Mouse (Mus musculus): ENCODE measurements around the gene Kcnd1. TPM values are rescaled to one million over a fixed set of nuclear protein-coding genes. Genes with fewer than 3 reads are reported as not detected.

Gene Kcnd1
- polyA plus RNA-seq, 1 experiment from 2014 or later, result 0.84 TPM

DNA sequence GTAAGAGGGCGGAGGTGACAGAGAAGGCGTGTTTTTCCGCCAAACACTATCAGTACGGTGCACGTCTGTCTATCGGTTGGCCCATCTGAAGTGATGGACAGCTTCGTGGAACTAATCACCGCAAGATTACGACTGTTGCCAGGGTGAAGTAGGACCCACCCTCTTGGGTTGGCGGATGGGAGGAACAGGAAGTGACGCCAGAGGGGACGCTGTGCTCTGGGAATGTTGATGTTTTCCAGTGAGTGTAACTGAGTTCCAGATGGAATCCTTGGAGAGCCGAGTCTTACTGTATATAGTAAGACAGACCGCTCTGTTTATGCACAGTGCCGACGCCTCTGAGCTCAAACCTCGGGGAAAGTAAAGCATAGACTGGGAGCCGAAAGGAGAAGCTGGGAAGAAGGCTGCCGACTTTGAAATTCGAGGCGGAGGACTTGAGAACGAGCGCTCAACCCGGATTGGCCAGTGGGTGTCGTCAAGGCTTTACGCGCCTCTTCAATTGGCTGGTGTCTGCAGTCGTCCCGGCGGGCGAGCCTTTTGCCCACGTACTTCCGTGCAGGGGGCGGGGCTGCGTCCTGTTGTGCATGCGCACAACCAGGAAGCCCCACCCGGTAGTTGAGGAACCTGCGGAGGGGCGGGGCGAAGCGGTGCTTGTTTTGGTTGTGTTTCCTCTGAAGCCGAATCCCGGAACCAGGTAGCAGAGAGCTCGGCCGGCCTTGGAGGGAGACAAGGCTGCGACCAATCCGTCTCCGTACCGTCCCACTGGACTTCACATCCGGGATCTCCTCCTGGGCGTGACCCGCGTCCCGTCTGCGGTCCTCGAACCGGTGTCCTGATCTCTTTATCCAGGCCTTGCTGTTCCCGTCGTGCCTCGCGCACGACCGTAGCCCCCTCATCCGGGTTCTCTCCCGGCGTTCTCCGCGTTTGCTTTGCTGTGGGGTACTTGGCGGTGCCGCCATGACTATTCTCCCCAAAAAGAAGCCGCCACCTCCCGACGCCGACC, 19.4 kb downstream of the Kcnd1 start, which contains the start of gene Otud5:
TSS of gene Otud5 (plus strand) at position 202 of the 1,000 bp plus-strand sequence.
- H3K4me3 ChIP-seq (ENCODE audit: low read depth, low read length), result peak within 1 kb of the TSS; percentile 83
- no peaks in the 10 kb centered on the region for H3K9me3 ChIP-seq (ENCODE audit: control insufficient read depth, low read length)
- peak within 1 kb of the TSS; percentile 88 for H3K27ac ChIP-seq (ENCODE audit: low read depth, low read length)
- WGBS, result 9% methylated on average over 70 of the region's 74 CpGs
- peak; percentile 93 for ATAC-seq (replicated peaks; ENCODE audit: low FRiP score)
- H3K9ac ChIP-seq (ENCODE audit: low read depth, low read length), result peak within 1 kb of the TSS; percentile 79
- H3K36me3 ChIP-seq (ENCODE audit: control insufficient read depth, insufficient read depth, low read length), result no peaks in the 10 kb centered on the region
- H3K27me3 ChIP-seq (replicated peaks; ENCODE audit: control insufficient read depth, insufficient read depth, low read length), result no peaks in the 10 kb centered on the region
- H3K4me2 ChIP-seq, result peak within 1 kb of the TSS; percentile 84
- DNase-seq (ENCODE audit: low spot score), result peak; percentile 89
- H3K4me1 ChIP-seq (replicated peaks; ENCODE audit: control insufficient read depth, insufficient read depth, low read length), result peaks cover 5% of the 10 kb centered on the region

DNA sequence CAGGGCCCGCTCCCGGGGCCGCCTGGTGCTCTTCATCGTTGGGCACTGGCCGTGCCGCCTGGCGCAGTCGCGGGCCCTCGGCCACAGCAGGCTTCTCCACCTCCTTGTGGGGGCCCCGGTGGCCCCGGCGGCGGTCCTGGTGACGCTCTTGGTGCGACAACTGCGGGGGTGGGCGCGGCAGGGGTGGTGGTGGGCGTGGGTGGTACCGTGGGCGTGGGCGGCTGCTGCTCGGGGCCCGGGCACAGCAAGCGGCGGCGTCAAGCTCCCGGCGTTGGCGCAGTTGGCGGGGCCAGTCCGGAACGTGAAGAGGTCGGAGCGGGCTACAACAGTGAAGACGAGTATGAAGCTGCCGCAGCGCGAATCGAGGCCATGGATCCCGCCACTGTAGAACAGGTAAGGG, 20.2 kb downstream of the Kcnd1 start:
- Histone ChIP-seq H3K4me2 (peak overlapping the region; percentile 84), H3K4me1 (replicated peaks; ENCODE audit: control insufficient read depth, insufficient read depth, low read length) (no peaks in the 10 kb centered on the region; the same call in 1 of the 2 replicates), H3K27ac (ENCODE audit: low read depth, low read length) (peak overlapping the region; percentile 88), H3K9me3 (ENCODE audit: control insufficient read depth, low read length) (no peaks in the 10 kb centered on the region), H3K36me3 (ENCODE audit: control insufficient read depth, insufficient read depth, low read length) (no peaks in the 10 kb centered on the region), H3K27me3 (replicated peaks; ENCODE audit: control insufficient read depth, insufficient read depth, low read length) (no peaks in the 10 kb centered on the region), H3K4me3 (ENCODE audit: low read depth, low read length) (peak overlapping the region; percentile 83), H3K9ac (ENCODE audit: low read depth, low read length) (peak overlapping the region; percentile 79)
- WGBS, result 9% methylated on average over 33 of the region's 42 CpGs
- DNase-seq (ENCODE audit: low spot score), result peak; percentile 40
- ATAC-seq (replicated peaks; ENCODE audit: low FRiP score), result no peak

DNA sequence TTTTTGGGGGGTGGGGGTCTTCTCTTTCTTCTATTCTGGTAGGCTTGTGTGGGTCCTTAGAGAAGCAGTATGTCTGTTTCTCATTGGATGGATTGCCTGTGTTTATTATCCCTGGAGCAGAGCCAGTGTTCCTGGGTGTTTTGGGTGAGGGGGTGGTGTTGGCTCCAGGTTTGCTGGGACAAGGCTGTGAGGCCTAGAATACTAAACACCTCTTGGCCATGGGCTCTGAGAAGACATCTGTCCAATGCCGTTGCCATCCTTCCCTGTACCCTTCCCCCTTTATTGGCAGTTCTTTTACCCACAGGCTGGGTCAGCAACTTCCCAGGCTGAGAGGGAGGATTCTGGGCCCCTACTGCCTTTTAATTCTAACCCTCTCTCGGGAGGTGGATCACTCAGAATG, 25.8 kb downstream of the Kcnd1 start:
- no peak for DNase-seq (ENCODE audit: low spot score)

DNA sequence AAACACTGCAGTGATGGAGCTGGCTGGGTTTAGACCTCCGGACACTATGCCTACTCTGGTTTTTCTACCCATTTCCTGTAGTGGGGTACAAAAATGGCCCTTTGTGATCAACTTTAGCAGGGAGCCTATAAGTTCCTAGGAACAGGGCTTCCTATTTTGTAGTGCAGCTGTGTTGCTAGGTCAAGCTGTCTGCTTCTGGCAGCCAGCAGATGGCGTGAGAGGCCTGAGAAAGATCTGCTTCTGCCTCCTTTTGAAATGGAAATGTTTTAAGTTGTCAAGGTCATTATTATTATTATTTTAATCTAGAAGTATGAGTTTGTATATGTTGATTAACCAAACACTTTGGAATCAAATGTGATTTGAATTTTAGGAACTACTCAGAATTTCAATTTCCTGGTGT, 32.5 kb downstream of the Kcnd1 start:
- Histone ChIP-seq H3K9me3 (ENCODE audit: control insufficient read depth, low read length) (no peaks in the 10 kb centered on the region), H3K4me3 (ENCODE audit: low read depth, low read length) (no peak overlapping the region), H3K36me3 (ENCODE audit: control insufficient read depth, insufficient read depth, low read length) (no peaks in the 10 kb centered on the region; the same call in 1 of the 2 replicates), H3K4me1 (replicated peaks; ENCODE audit: control insufficient read depth, insufficient read depth, low read length) (no peaks in the 10 kb centered on the region; the same call in 1 of the 2 replicates), H3K27me3 (replicated peaks; ENCODE audit: control insufficient read depth, insufficient read depth, low read length) (no peaks in the 10 kb centered on the region), H3K9ac (ENCODE audit: low read depth, low read length) (no peak overlapping the region), H3K4me2 (no peak overlapping the region), H3K27ac (ENCODE audit: low read depth, low read length) (no peak overlapping the region)
- 37% methylated on average over 2 of the region's 2 CpGs for WGBS
- ATAC-seq (replicated peaks; ENCODE audit: low FRiP score) (no peak), DNase-seq (ENCODE audit: low spot score) (no peak)

More for the DNA sequence above, 25.8 kb downstream of the Kcnd1 start:
- no peak for ATAC-seq (replicated peaks; ENCODE audit: low FRiP score)
- no peak overlapping the region for H3K4me2 ChIP-seq
- no peaks in the 10 kb centered on the region; the same call in 1 of the 2 replicates for H3K36me3 ChIP-seq (ENCODE audit: control insufficient read depth, insufficient read depth, low read length)
- no peak overlapping the region for H3K4me3 ChIP-seq (ENCODE audit: low read depth, low read length)
- 69% methylated on average over 2 of the region's 2 CpGs for WGBS
- no peaks in the 10 kb centered on the region; the same call in 1 of the 2 replicates for H3K4me1 ChIP-seq (replicated peaks; ENCODE audit: control insufficient read depth, insufficient read depth, low read length)
- no peak overlapping the region for H3K27ac ChIP-seq (ENCODE audit: low read depth, low read length)
- no peaks in the 10 kb centered on the region for H3K27me3 ChIP-seq (replicated peaks; ENCODE audit: control insufficient read depth, insufficient read depth, low read length)
- H3K9ac ChIP-seq (ENCODE audit: low read depth, low read length), result no peak overlapping the region
- no peaks in the 10 kb centered on the region for H3K9me3 ChIP-seq (ENCODE audit: control insufficient read depth, low read length)

DNA sequence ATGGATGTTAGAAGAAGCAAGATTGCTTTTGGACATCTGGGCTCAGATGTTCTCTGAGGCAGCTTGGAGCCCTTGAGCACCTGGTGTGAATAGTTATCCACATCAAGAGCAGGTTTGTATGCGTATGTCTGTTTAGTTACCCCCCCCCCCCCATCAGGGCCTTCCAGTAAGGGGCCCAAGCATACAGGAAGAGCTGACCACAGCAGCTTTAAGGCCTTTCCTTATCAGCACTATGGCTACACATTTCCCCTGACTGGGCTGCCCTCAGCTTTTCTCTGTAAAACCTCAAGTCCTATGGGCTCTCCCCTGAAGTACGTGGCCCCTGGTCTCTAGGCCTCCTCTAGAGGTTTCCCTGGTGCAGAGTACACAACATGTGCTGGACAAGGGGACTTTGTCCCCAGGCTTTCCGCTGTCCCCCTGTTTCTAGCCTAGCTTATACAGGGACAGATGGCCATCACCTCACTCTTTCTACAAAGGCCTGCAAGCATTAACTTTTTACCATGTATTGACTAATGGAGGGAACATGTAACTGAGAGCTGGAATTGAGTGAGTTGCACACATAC, 37.2 kb downstream of the Kcnd1 start:
- no peak overlapping the region for H3K9ac ChIP-seq (ENCODE audit: low read depth, low read length)
- no peak overlapping the region for H3K27ac ChIP-seq (ENCODE audit: low read depth, low read length)
- no peak overlapping the region for H3K4me3 ChIP-seq (ENCODE audit: low read depth, low read length)
- H3K27me3 ChIP-seq (replicated peaks; ENCODE audit: control insufficient read depth, insufficient read depth, low read length), result no peaks in the 10 kb centered on the region
- WGBS, result 44% methylated on average over 3 of the region's 3 CpGs
- H3K36me3 ChIP-seq (ENCODE audit: control insufficient read depth, insufficient read depth, low read length), result no peaks in the 10 kb centered on the region; the same call in 1 of the 2 replicates
- ATAC-seq (replicated peaks; ENCODE audit: low FRiP score) (no peak), DNase-seq (ENCODE audit: low spot score) (no peak)
- H3K9me3 ChIP-seq (ENCODE audit: control insufficient read depth, low read length), result no peaks in the 10 kb centered on the region
- H3K4me1 ChIP-seq (replicated peaks; ENCODE audit: control insufficient read depth, insufficient read depth, low read length), result peaks cover 3% of the 10 kb centered on the region
- H3K4me2 ChIP-seq, result no peak overlapping the region

DNA sequence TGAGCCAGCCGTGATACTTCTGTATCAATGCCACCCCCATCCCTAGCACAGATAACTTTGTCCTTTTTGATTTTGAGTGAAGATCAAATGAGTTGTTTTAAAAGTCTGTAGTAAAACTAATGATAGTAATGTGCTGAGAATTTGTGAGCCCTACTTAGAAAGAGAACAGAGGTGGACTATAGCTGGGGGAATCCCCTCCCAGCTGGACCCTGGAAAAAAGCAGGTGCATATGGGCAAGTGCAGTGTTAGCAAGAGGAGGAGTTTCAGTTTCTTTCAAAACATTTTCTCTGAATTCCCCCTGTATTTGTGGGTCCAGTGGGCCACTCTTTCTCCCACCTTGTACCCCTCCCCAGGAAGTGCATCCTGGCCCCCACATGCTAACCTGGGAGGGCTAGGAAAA, 41.1 kb downstream of the Kcnd1 start:
- ATAC-seq (replicated peaks; ENCODE audit: low FRiP score) (no peak), DNase-seq (ENCODE audit: low spot score) (no peak)
- no peak overlapping the region for H3K27ac ChIP-seq (ENCODE audit: low read depth, low read length)
- H3K36me3 ChIP-seq (ENCODE audit: control insufficient read depth, insufficient read depth, low read length), result no peaks in the 10 kb centered on the region; the same call in 1 of the 2 replicates
- H3K4me3 ChIP-seq (ENCODE audit: low read depth, low read length), result no peak overlapping the region
- H3K4me2 ChIP-seq, result no peak overlapping the region
- no peak overlapping the region for H3K9ac ChIP-seq (ENCODE audit: low read depth, low read length)
- H3K9me3 ChIP-seq (ENCODE audit: control insufficient read depth, low read length), result no peaks in the 10 kb centered on the region
- no peaks in the 10 kb centered on the region for H3K27me3 ChIP-seq (replicated peaks; ENCODE audit: control insufficient read depth, insufficient read depth, low read length)
- WGBS, result 81% methylated on average over 1 of the region's 1 CpGs
- H3K4me1 ChIP-seq (replicated peaks; ENCODE audit: control insufficient read depth, insufficient read depth, low read length), result peaks cover 3% of the 10 kb centered on the region

DNA sequence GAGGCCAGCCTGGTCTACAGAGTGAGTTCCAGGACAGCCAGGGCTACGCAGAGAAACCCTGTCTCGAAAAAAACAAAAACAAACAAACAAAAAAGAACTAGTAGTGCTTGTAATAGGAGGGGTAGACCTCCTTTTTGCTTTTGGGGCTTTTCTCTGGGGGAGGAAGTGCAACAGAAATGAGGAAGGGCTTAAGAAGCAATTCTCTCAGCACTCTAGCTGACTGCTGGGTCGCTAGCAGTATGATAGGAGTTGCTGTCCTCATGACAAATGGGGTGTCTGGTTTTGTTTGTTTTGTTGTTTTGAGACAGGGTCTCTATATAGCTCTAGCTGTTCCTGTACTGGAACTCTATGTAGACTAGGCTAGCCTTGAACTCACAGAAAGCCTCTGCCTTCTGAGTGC, 42.5 kb downstream of the Kcnd1 start:
- no peak overlapping the region for H3K4me3 ChIP-seq (ENCODE audit: low read depth, low read length)
- H3K9me3 ChIP-seq (ENCODE audit: control insufficient read depth, low read length), result no peaks in the 10 kb centered on the region
- no peaks in the 10 kb centered on the region for H3K27me3 ChIP-seq (replicated peaks; ENCODE audit: control insufficient read depth, insufficient read depth, low read length)
- no peak overlapping the region for H3K27ac ChIP-seq (ENCODE audit: low read depth, low read length)
- ATAC-seq (replicated peaks; ENCODE audit: low FRiP score) (no peak), DNase-seq (ENCODE audit: low spot score) (no peak)
- 69% methylated on average over 3 of the region's 3 CpGs for WGBS
- H3K4me2 ChIP-seq, result no peak overlapping the region
- H3K36me3 ChIP-seq (ENCODE audit: control insufficient read depth, insufficient read depth, low read length), result no peaks in the 10 kb centered on the region; the same call in 1 of the 2 replicates
- peaks cover 3% of the 10 kb centered on the region for H3K4me1 ChIP-seq (replicated peaks; ENCODE audit: control insufficient read depth, insufficient read depth, low read length)
- no peak overlapping the region for H3K9ac ChIP-seq (ENCODE audit: low read depth, low read length)

GRCm38 (mm10) chrX:7865343-7865742, 43.3 kb downstream of the Kcnd1 start:
- WGBS, result 50% methylated on average over 2 of the region's 2 CpGs
- H3K36me3 ChIP-seq (ENCODE audit: control insufficient read depth, insufficient read depth, low read length), result no peaks in the 10 kb centered on the region; the same call in 1 of the 2 replicates
- no peaks in the 10 kb centered on the region for H3K27me3 ChIP-seq (replicated peaks; ENCODE audit: control insufficient read depth, insufficient read depth, low read length)
- H3K9ac ChIP-seq (ENCODE audit: low read depth, low read length), result no peak overlapping the region
- no peaks in the 10 kb centered on the region for H3K9me3 ChIP-seq (ENCODE audit: control insufficient read depth, low read length)
- DNase-seq (ENCODE audit: low spot score), result no peak
- H3K4me1 ChIP-seq (replicated peaks; ENCODE audit: control insufficient read depth, insufficient read depth, low read length), result peaks cover 2% of the 10 kb centered on the region
- ATAC-seq (replicated peaks; ENCODE audit: low FRiP score), result no peak
- H3K27ac ChIP-seq (ENCODE audit: low read depth, low read length), result no peak overlapping the region
- H3K4me2 ChIP-seq, result 0 out of 2 replicates have a peak overlapping the region, but pooled peaks have one; percentile 9
- H3K4me3 ChIP-seq (ENCODE audit: low read depth, low read length), result no peak overlapping the region

Measured in liver, embryonic 11.5 days (tissue).